Mouse (Mus musculus): Measurements from ENCODE around the gene 4930432K21Rik. TPM values are rescaled to one million over a fixed set of nuclear protein-coding genes. Genes with fewer than 3 reads are reported as not detected.
A peak's percentile ranks its signal among the peaks of the same experiment; 100 is the strongest.

Gene 4930432K21Rik
- polyA plus RNA-seq, 1 experiment: 0.24 TPM

DNA sequence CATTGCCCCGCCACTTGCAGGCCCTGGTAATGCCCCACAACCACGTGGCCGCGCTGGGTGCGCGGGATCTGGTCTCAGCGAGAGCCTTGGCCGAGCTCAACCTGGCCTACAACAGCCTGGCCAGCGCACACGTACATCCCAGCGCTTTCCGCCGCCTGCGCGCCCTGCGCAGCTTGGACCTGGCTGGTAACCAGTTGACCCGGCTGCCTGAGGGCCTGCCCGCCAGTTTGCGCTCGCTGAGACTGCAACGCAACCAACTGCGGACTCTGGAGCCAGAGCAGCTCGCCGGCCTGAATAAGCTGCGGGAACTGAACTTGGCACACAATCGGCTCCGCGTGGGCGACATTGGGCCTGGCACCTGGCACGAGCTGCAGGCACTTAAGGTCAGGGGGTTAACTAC, 17.0 kb upstream of the 4930432K21Rik start:
- no peak overlapping the region for H3K4me3 ChIP-seq
- no peak overlapping the region for H3ac ChIP-seq (ENCODE audit: control insufficient read depth, insufficient read length)
- no peak overlapping the region for H3K4me2 ChIP-seq (ENCODE audit: low read depth)

DNA sequence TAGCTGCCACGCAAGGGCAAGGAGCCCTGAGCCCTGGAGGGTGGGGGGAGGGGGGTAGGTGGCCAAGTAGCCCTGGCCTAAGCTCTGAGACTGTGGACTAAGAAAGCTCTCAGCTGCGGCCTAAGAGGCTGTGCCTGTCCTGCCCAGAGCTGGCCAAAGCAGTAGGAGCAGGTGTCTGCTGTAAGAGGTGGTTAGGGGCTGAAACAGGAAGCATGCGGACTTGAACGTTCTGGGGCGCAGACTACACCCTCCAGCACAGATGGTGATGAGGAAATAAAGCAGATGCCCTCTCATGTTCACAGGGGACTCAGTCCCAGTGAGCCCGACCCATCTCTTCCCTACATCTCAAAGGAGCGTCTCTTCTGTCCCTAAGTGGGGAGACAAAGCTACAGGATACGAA, 15.6 kb upstream of the 4930432K21Rik start:
- Histone ChIP-seq H3K36me3 (ENCODE audit: control insufficient read depth, insufficient read depth) (peaks cover 9% of the 10 kb centered on the region), H3ac (ENCODE audit: control insufficient read depth, insufficient read length) (no peak overlapping the region), H3K79me2 (ENCODE audit: control insufficient read depth, insufficient read depth) (no peaks in the 10 kb centered on the region), H3K27me3 (ENCODE audit: control insufficient read depth, insufficient read depth, insufficient read length) (no peaks in the 10 kb centered on the region), H3K4me2 (ENCODE audit: low read depth) (no peak overlapping the region), H3K4me3 (no peak overlapping the region)
- TF ChIP-seq MAX (IDR thresholded peaks at IDR 0.05; ENCODE audit: low read depth) (no peak), E2F4 (IDR thresholded peaks at IDR 0.05; ENCODE audit: insufficient read depth) (no peak), TCF12 (IDR thresholded peaks at IDR 0.05; ENCODE audit: insufficient read depth, poor library complexity, severe bottlenecking) (no peak), MYOD1 (IDR thresholded peaks at IDR 0.05; ENCODE audit: control insufficient read depth in 1 of 3, insufficient read length in 2 of 3, low read depth in 2 of 3) (no peak), SRF (IDR thresholded peaks at IDR 0.05; ENCODE audit: control insufficient read depth, insufficient read length, low read depth) (no peak), POLR2AphosphoS2 (IDR thresholded peaks at IDR 0.05; ENCODE audit: insufficient read length, low read depth) (no peak), REST (IDR thresholded peaks at IDR 0.05; ENCODE audit: insufficient read depth, insufficient read length) (no peak), USF1 (IDR thresholded peaks at IDR 0.05; ENCODE audit: low read depth) (no peak), POLR2A (IDR thresholded peaks at IDR 0.05; ENCODE audit: insufficient read length, low read depth) (no peak), CEBPB (IDR thresholded peaks at IDR 0.05; ENCODE audit: insufficient read depth, poor library complexity, severe bottlenecking) (no peak), TCF3 (IDR thresholded peaks at IDR 0.05; ENCODE audit: insufficient read length, low read depth) (no peak), MYOG (IDR thresholded peaks at IDR 0.05; ENCODE audit: control insufficient read depth in 1 of 3, insufficient read depth in 1 of 3, insufficient read length in 2 of 3, low read depth in 2 of 3) (no peak)

More for the DNA sequence above, 17.0 kb upstream of the 4930432K21Rik start:
- Histone ChIP-seq H3K36me3 (ENCODE audit: control insufficient read depth, insufficient read depth) (peaks cover 7% of the 10 kb centered on the region), H3K79me2 (ENCODE audit: control insufficient read depth, insufficient read depth) (no peaks in the 10 kb centered on the region), H3K27me3 (ENCODE audit: control insufficient read depth, insufficient read depth, insufficient read length) (no peaks in the 10 kb centered on the region)
- no peak for TF ChIP-seq TCF12 (IDR thresholded peaks at IDR 0.05; ENCODE audit: insufficient read depth, poor library complexity, severe bottlenecking)
- no peak for TF ChIP-seq USF1 (IDR thresholded peaks at IDR 0.05; ENCODE audit: low read depth)
- no peak for TF ChIP-seq TCF3 (IDR thresholded peaks at IDR 0.05; ENCODE audit: insufficient read length, low read depth)
- TF ChIP-seq E2F4 (IDR thresholded peaks at IDR 0.05; ENCODE audit: insufficient read depth): no peak
- no peak for TF ChIP-seq POLR2A (IDR thresholded peaks at IDR 0.05; ENCODE audit: insufficient read length, low read depth)
- no peak for TF ChIP-seq MAX (IDR thresholded peaks at IDR 0.05; ENCODE audit: low read depth)
- no peak for TF ChIP-seq POLR2AphosphoS2 (IDR thresholded peaks at IDR 0.05; ENCODE audit: insufficient read length, low read depth)
- no peak for TF ChIP-seq REST (IDR thresholded peaks at IDR 0.05; ENCODE audit: insufficient read depth, insufficient read length)
- no peak for TF ChIP-seq SRF (IDR thresholded peaks at IDR 0.05; ENCODE audit: control insufficient read depth, insufficient read length, low read depth)
- no peak for TF ChIP-seq MYOG (IDR thresholded peaks at IDR 0.05; ENCODE audit: control insufficient read depth in 1 of 3, insufficient read depth in 1 of 3, insufficient read length in 2 of 3, low read depth in 2 of 3)
- TF ChIP-seq MYOD1 (IDR thresholded peaks at IDR 0.05; ENCODE audit: control insufficient read depth in 1 of 3, insufficient read length in 2 of 3, low read depth in 2 of 3): no peak
- no peak for TF ChIP-seq CEBPB (IDR thresholded peaks at IDR 0.05; ENCODE audit: insufficient read depth, poor library complexity, severe bottlenecking)

GRCm38 (mm10) chr8:84137848-84138247, 10.0 kb upstream of the 4930432K21Rik start:
- Histone ChIP-seq H3K4me3 (no peak overlapping the region), H3K36me3 (ENCODE audit: control insufficient read depth, insufficient read depth) (peaks cover 23% of the 10 kb centered on the region), H3K27me3 (ENCODE audit: control insufficient read depth, insufficient read depth, insufficient read length) (no peaks in the 10 kb centered on the region), H3K79me2 (ENCODE audit: control insufficient read depth, insufficient read depth) (no peaks in the 10 kb centered on the region), H3K4me2 (ENCODE audit: low read depth) (no peak overlapping the region), H3ac (ENCODE audit: control insufficient read depth, insufficient read length) (no peak overlapping the region)
- TF ChIP-seq MYOG (IDR thresholded peaks at IDR 0.05; ENCODE audit: control insufficient read depth in 1 of 3, insufficient read depth in 1 of 3, insufficient read length in 2 of 3, low read depth in 2 of 3) (no peak), E2F4 (IDR thresholded peaks at IDR 0.05; ENCODE audit: insufficient read depth) (no peak), POLR2AphosphoS2 (IDR thresholded peaks at IDR 0.05; ENCODE audit: insufficient read length, low read depth) (no peak), REST (IDR thresholded peaks at IDR 0.05; ENCODE audit: insufficient read depth, insufficient read length) (no peak), SRF (IDR thresholded peaks at IDR 0.05; ENCODE audit: control insufficient read depth, insufficient read length, low read depth) (no peak), CEBPB (IDR thresholded peaks at IDR 0.05; ENCODE audit: insufficient read depth, poor library complexity, severe bottlenecking) (no peak), USF1 (IDR thresholded peaks at IDR 0.05; ENCODE audit: low read depth) (no peak), TCF12 (IDR thresholded peaks at IDR 0.05; ENCODE audit: insufficient read depth, poor library complexity, severe bottlenecking) (no peak), MYOD1 (IDR thresholded peaks at IDR 0.05; ENCODE audit: control insufficient read depth in 1 of 3, insufficient read length in 2 of 3, low read depth in 2 of 3) (no peak), POLR2A (IDR thresholded peaks at IDR 0.05; ENCODE audit: insufficient read length, low read depth) (no peak)

GRCm38 (mm10) chr8:84140838-84141237, 7.0 kb upstream of the 4930432K21Rik start:
- Histone ChIP-seq H3K36me3 (ENCODE audit: control insufficient read depth, insufficient read depth) (peaks cover 16% of the 10 kb centered on the region), H3K79me2 (ENCODE audit: control insufficient read depth, insufficient read depth) (no peaks in the 10 kb centered on the region), H3K4me3 (no peak overlapping the region), H3ac (ENCODE audit: control insufficient read depth, insufficient read length) (no peak overlapping the region), H3K27me3 (ENCODE audit: control insufficient read depth, insufficient read depth, insufficient read length) (no peaks in the 10 kb centered on the region), H3K4me2 (ENCODE audit: low read depth) (no peak overlapping the region)
- no peak for TF ChIP-seq TCF12 (IDR thresholded peaks at IDR 0.05; ENCODE audit: insufficient read depth, poor library complexity, severe bottlenecking)
- no peak for TF ChIP-seq MAX (IDR thresholded peaks at IDR 0.05; ENCODE audit: low read depth)
- TF ChIP-seq E2F4 (IDR thresholded peaks at IDR 0.05; ENCODE audit: insufficient read depth): no peak
- TF ChIP-seq POLR2A (IDR thresholded peaks at IDR 0.05; ENCODE audit: insufficient read length, low read depth): no peak
- peak in 2 of 3 experiments; percentile 61 to 70 for TF ChIP-seq MYOD1 (IDR thresholded peaks at IDR 0.05; ENCODE audit: control insufficient read depth in 1 of 3, insufficient read length in 2 of 3, low read depth in 2 of 3)
- TF ChIP-seq SRF (IDR thresholded peaks at IDR 0.05; ENCODE audit: control insufficient read depth, insufficient read length, low read depth): no peak
- TF ChIP-seq REST (IDR thresholded peaks at IDR 0.05; ENCODE audit: insufficient read depth, insufficient read length): no peak
- no peak for TF ChIP-seq POLR2AphosphoS2 (IDR thresholded peaks at IDR 0.05; ENCODE audit: insufficient read length, low read depth)
- TF ChIP-seq MYOG (IDR thresholded peaks at IDR 0.05; ENCODE audit: control insufficient read depth in 1 of 3, insufficient read depth in 1 of 3, insufficient read length in 2 of 3, low read depth in 2 of 3): peak in 2 of 3 experiments; percentile 40 to 65
- TF ChIP-seq USF1 (IDR thresholded peaks at IDR 0.05; ENCODE audit: low read depth): no peak
- TF ChIP-seq CEBPB (IDR thresholded peaks at IDR 0.05; ENCODE audit: insufficient read depth, poor library complexity, severe bottlenecking): no peak
- no peak for TF ChIP-seq TCF3 (IDR thresholded peaks at IDR 0.05; ENCODE audit: insufficient read length, low read depth)
